Mouse (Mus musculus) neural tube, embryonic 15.5 days (tissue): ENCODE data around the gene Bbx. TPM values are rescaled to one million over a fixed set of nuclear protein-coding genes. Genes with fewer than 3 reads are reported as not detected.

ENCODE experiments used
- ATAC-seq: fragments of 200-750 bp; cut with Nextera tagmentation; 2 replicates; pipeline ENCODE4 v1.8.0; 2017; ENCODE audit warnings: mild to moderate bottlenecking, moderate TSS enrichment, moderate library complexity; ENCODE audit not compliant: low FRiP score
- H3K27ac ChIP-seq: fragments of 300-500 bp; sonication (generic); replicated peaks from 2 replicates; pipeline ENCODE4 v1.5.1; 2015; ENCODE audit warnings: mild to moderate bottlenecking, inconsistent platforms
- H3K27me3 ChIP-seq: fragments of 300-500 bp; sonication (generic); replicated peaks from 2 replicates; pipeline ENCODE4 v1.6.1; 2015; ENCODE audit warnings: inconsistent platforms
- H3K36me3 ChIP-seq: fragments of 300-500 bp; sonication (generic); 2 replicates; pipeline ENCODE4 v1.6.1; 2015; ENCODE audit warnings: inconsistent platforms
- H3K4me1 ChIP-seq: fragments of 300-500 bp; sonication (generic); 2 replicates; pipeline ENCODE4 v1.6.1; 2015; ENCODE audit warnings: inconsistent platforms
- H3K4me2 ChIP-seq: fragments of 300-500 bp; sonication (generic); 2 replicates; pipeline ENCODE4 v1.6.1; 2015; ENCODE audit warnings: inconsistent platforms, mild to moderate bottlenecking, moderate library complexity
- H3K4me3 ChIP-seq: fragments of 300-500 bp; sonication (generic); replicated peaks from 2 replicates; pipeline ENCODE4 v1.5.1; 2015; ENCODE audit warnings: mild to moderate bottlenecking, inconsistent platforms
- H3K9ac ChIP-seq: fragments of 300-500 bp; sonication (generic); replicated peaks from 2 replicates; pipeline ENCODE4 v1.6.1; 2015; ENCODE audit warnings: mild to moderate bottlenecking, inconsistent platforms
- H3K9me3 ChIP-seq: fragments of 300-500 bp; sonication (generic); replicated peaks from 2 replicates; pipeline ENCODE4 v1.6.1; 2016; ENCODE audit warnings: inconsistent platforms
- WGBS: fragments of 180-500 bp; shearing (Covaris S2); methylation state at CpG from one replicate; pipeline ENCODE4 v1.1.7; 2015; ENCODE audit warnings: mixed read lengths; 5-methylcytosine and 5-hydroxymethylcytosine counted together
- polyA plus RNA-seq: library from polyadenylated mRNA; unstranded; fragments of >200 nt; fragmentation: Nextera tagmentation; extraction: Ambion mirVana; gene quantifications from 2 replicates; pipeline ENCODE4 v1.2.1, GENCODE M21; 2015

Gene Bbx
- polyA plus RNA-seq, 1 experiment from 2014 or later: 15.4 TPM

- no peaks in the 10 kb centered on the region for H3K9me3 ChIP-seq
- no peak overlapping the region for H3K9ac ChIP-seq
- WGBS: 72% methylated on average over 2 of the region's 2 CpGs
- H3K4me2 ChIP-seq: no peak overlapping the region
- H3K27me3 ChIP-seq: no peaks in the 10 kb centered on the region
- H3K4me3 ChIP-seq: no peak overlapping the region
- no peak overlapping the region for H3K27ac ChIP-seq
- peaks cover 6% of the 10 kb centered on the region; the same call in 1 of the 2 replicates for H3K4me1 ChIP-seq
- no peaks in the 10 kb centered on the region for H3K36me3 ChIP-seq
- ATAC-seq: no peak
These were observed 5.1 kb upstream of the Bbx start for GRCm38 (mm10) chr16:50437331-50437730.

- Histone ChIP-seq H3K27me3 (no peaks in the 10 kb centered on the region), H3K9ac (peak overlapping the region; percentile 89), H3K4me2 (peak overlapping the region; percentile 85), H3K4me1 (peaks cover 14% of the 10 kb centered on the region), H3K36me3 (no peaks in the 10 kb centered on the region), H3K9me3 (no peaks in the 10 kb centered on the region), H3K27ac (peak overlapping the region; percentile 95), H3K4me3 (peak overlapping the region; percentile 89)
- under 1% methylated on average over 66 of the region's 72 CpGs for WGBS
- ATAC-seq: peak; percentile 74; the same call in 1 of the 2 replicates
These were observed 894 bp downstream of the Bbx start for GRCm38 (mm10) chr16:50431011-50431981.

- 0% methylated on average over 12 of the region's 12 CpGs for WGBS
- H3K4me3 ChIP-seq: peak overlapping the region; percentile 89
- H3K9me3 ChIP-seq: no peaks in the 10 kb centered on the region
- peak overlapping the region; percentile 95 for H3K27ac ChIP-seq
- H3K4me1 ChIP-seq: peaks cover 14% of the 10 kb centered on the region
- no peak for ATAC-seq
- H3K36me3 ChIP-seq: no peaks in the 10 kb centered on the region
- peak overlapping the region; percentile 89 for H3K9ac ChIP-seq
- peak overlapping the region; percentile 85 for H3K4me2 ChIP-seq
- no peaks in the 10 kb centered on the region for H3K27me3 ChIP-seq
These were observed 1.7 kb downstream of the Bbx start for GRCm38 (mm10) chr16:50430515-50430877.

GRCm38 (mm10) chr16:50429692-50430514 is 2.3 kb downstream of the Bbx start:
- H3K9me3 ChIP-seq: no peaks in the 10 kb centered on the region
- WGBS: under 1% methylated on average over 60 of the region's 69 CpGs
- H3K4me3 ChIP-seq: peak overlapping the region; percentile 89
- peak overlapping the region; percentile 51 for H3K27ac ChIP-seq
- H3K4me2 ChIP-seq: peak overlapping the region; percentile 85
- peak; percentile 7; the same call in 1 of the 2 replicates for ATAC-seq
- H3K27me3 ChIP-seq: no peaks in the 10 kb centered on the region
- H3K9ac ChIP-seq: peak overlapping the region; percentile 89
- H3K36me3 ChIP-seq: no peaks in the 10 kb centered on the region
- peaks cover 14% of the 10 kb centered on the region for H3K4me1 ChIP-seq

- peak overlapping the region; percentile 89 for H3K4me3 ChIP-seq
- no peak for ATAC-seq
- WGBS: 5% methylated on average over 23 of the region's 23 CpGs
- no peaks in the 10 kb centered on the region for H3K36me3 ChIP-seq
- no peaks in the 10 kb centered on the region for H3K27me3 ChIP-seq
- peak overlapping the region; percentile 85 for H3K4me2 ChIP-seq
- H3K9ac ChIP-seq: peak overlapping the region; percentile 89
- H3K27ac ChIP-seq: peak overlapping the region; percentile 51
- H3K9me3 ChIP-seq: no peaks in the 10 kb centered on the region
- peaks cover 14% of the 10 kb centered on the region for H3K4me1 ChIP-seq
These were observed 3.1 kb downstream of the Bbx start for GRCm38 (mm10) chr16:50428871-50429691.

- Histone ChIP-seq H3K9ac (no peak overlapping the region), H3K27ac (no peak overlapping the region), H3K4me2 (no peak overlapping the region), H3K9me3 (no peaks in the 10 kb centered on the region), H3K27me3 (no peaks in the 10 kb centered on the region), H3K4me3 (no peak overlapping the region), H3K36me3 (no peaks in the 10 kb centered on the region), H3K4me1 (no peaks in the 10 kb centered on the region)
- no peak for ATAC-seq
- WGBS: 6% methylated on average over 1 of the region's 1 CpGs
These were observed 12.1 kb downstream of the Bbx start for GRCm38 (mm10) chr16:50420130-50420529.

DNA sequence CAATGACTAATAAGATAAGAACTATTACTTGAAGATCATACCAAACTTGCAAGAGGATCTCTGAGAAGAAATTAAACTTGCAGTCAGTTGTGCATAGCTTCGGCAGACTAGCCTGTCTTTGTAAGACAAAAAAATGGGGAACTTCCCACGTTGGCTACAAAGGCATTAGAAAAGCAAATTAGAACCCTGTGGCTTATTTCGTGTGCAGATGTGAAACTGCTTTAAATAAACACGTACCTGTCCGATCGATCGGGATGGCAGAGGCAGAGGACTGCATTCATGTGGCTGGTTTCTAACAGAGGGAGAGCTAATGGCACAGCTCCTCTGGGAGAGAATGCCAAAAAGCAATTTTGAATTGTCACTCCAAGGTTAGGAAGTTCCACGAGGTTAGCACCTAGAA is 16.8 kb downstream of the Bbx start:
- WGBS: 79% methylated on average over 8 of the region's 8 CpGs

DNA sequence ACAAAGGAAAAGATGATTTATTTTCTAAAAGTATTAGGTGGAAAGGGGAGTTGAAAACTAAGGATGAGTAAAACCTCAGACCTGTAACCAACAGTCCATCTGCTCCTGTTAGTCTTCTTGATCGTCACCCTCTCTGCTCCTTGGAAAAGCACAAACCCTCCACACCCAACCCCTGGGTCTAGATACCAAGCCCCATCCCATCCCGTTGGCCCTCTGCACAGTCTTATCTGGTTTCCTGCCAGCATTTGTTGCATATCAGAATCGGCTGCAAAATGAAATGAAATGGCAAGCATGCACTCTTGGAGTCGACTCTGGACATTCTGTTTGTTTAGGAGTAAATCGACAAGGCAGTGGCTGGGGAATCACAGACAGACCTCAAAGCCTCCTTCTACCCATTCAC is 29.3 kb downstream of the Bbx start:
- no peaks in the 10 kb centered on the region for H3K9me3 ChIP-seq
- no peak overlapping the region for H3K4me2 ChIP-seq
- H3K27me3 ChIP-seq: no peaks in the 10 kb centered on the region
- H3K36me3 ChIP-seq: no peaks in the 10 kb centered on the region
- H3K27ac ChIP-seq: no peak overlapping the region
- no peak for ATAC-seq
- no peak overlapping the region for H3K4me3 ChIP-seq
- H3K4me1 ChIP-seq: no peaks in the 10 kb centered on the region
- H3K9ac ChIP-seq: no peak overlapping the region
- 87% methylated on average over 5 of the region's 5 CpGs for WGBS

More for the DNA sequence above, 16.8 kb downstream of the Bbx start:
- Histone ChIP-seq H3K4me1 (no peaks in the 10 kb centered on the region), H3K36me3 (no peaks in the 10 kb centered on the region), H3K4me3 (no peak overlapping the region), H3K9me3 (no peaks in the 10 kb centered on the region), H3K4me2 (no peak overlapping the region), H3K27ac (no peak overlapping the region), H3K9ac (no peak overlapping the region), H3K27me3 (no peaks in the 10 kb centered on the region)
- no peak for ATAC-seq

- H3K4me2 ChIP-seq: no peak overlapping the region
- H3K9ac ChIP-seq: no peak overlapping the region
- ATAC-seq: no peak
- no peak overlapping the region for H3K27ac ChIP-seq
- H3K9me3 ChIP-seq: no peaks in the 10 kb centered on the region
- 92% methylated on average over 6 of the region's 6 CpGs for WGBS
- H3K36me3 ChIP-seq: no peaks in the 10 kb centered on the region
- H3K4me3 ChIP-seq: no peak overlapping the region
- H3K4me1 ChIP-seq: no peaks in the 10 kb centered on the region
- H3K27me3 ChIP-seq: no peaks in the 10 kb centered on the region
These were observed 32.4 kb downstream of the Bbx start for GRCm38 (mm10) chr16:50399775-50400174.

DNA sequence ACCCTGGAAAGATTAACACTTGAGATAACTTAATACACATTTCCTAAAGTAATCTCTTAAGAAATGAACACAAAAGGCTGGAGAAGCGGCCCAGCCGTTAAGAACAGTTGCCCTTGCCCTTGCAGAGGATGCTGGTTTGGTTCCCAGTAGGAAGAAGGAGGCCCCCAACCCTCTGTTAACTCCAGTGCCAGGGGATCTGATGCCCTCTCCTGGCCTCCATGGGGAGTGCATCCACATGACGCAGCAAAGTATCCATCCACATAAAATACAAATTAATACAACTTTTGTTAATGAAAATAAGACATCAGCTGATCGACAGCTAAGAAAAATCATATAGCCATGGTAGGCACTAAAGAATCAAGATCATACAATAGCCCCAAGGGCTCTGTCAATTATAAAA is 33.6 kb downstream of the Bbx start:
- Histone ChIP-seq H3K4me2 (no peak overlapping the region), H3K36me3 (no peaks in the 10 kb centered on the region), H3K27ac (no peak overlapping the region), H3K9ac (no peak overlapping the region), H3K4me3 (no peak overlapping the region), H3K27me3 (no peaks in the 10 kb centered on the region), H3K4me1 (no peaks in the 10 kb centered on the region), H3K9me3 (no peaks in the 10 kb centered on the region)
- no peak for ATAC-seq
- 89% methylated on average over 4 of the region's 4 CpGs for WGBS
